Mouse (Mus musculus) liver, embryonic 12.5 days (tissue): ENCODE data around the gene Myh9. TPM values are rescaled to one million over a fixed set of nuclear protein-coding genes. Genes with fewer than 3 reads are reported as not detected.
"Not testable (repeated sequence)": the region's sequence is repeated elsewhere in the genome, so short reads cannot be mapped to it uniquely, and the experiment has no call there.

Experiments used
- ATAC-seq: fragments of 200-750 bp; cut with Nextera tagmentation; 2 replicates; pipeline ENCODE4 v1.8.0; 2017; ENCODE audit warnings: moderate number of reproducible peaks, mild to moderate bottlenecking, moderate library complexity
- H3K27ac ChIP-seq: fragments of 300-500 bp; sonication (generic); 2 replicates; pipeline ENCODE4 v1.5.1; 2016; ENCODE audit warnings: mild to moderate bottlenecking
- H3K27me3 ChIP-seq: fragments of 300-500 bp; sonication (generic); replicated peaks from 2 replicates; pipeline ENCODE4 v1.6.1; 2016; ENCODE audit warnings: mild to moderate bottlenecking, moderate library complexity
- H3K36me3 ChIP-seq: fragments of 300-500 bp; sonication (generic); 2 replicates; pipeline ENCODE4 v1.6.1; 2016; ENCODE audit warnings: mild to moderate bottlenecking, moderate library complexity
- H3K4me1 ChIP-seq: fragments of 300-500 bp; sonication (generic); 2 replicates; pipeline ENCODE4 v1.6.1; 2016
- H3K4me2 ChIP-seq: fragments of 300-500 bp; sonication (generic); 2 replicates; pipeline ENCODE4 v1.6.1; 2016; ENCODE audit warnings: mild to moderate bottlenecking, moderate library complexity
- H3K4me3 ChIP-seq: fragments of 300-500 bp; sonication (generic); 2 replicates; pipeline ENCODE4 v1.5.1; 2016; ENCODE audit warnings: mild to moderate bottlenecking, moderate library complexity
- H3K9ac ChIP-seq: fragments of 300-500 bp; sonication (generic); 2 replicates; pipeline ENCODE4 v1.6.1; 2016; ENCODE audit warnings: mild to moderate bottlenecking, moderate library complexity
- H3K9me3 ChIP-seq: fragments of 300-500 bp; sonication (generic); replicated peaks from 2 replicates; pipeline ENCODE4 v1.6.1; 2016; ENCODE audit warnings: mild to moderate bottlenecking, moderate library complexity
- WGBS: fragments of 180-500 bp; shearing (Covaris S2); methylation state at CpG from one replicate; pipeline ENCODE4 v1.1.7; 2016; ENCODE audit not compliant: insufficient replicate concordance; 5-methylcytosine and 5-hydroxymethylcytosine counted together
- polyA plus RNA-seq: library from polyadenylated mRNA; unstranded; fragments of >200 nt; fragmentation: Nextera tagmentation; extraction: Ambion mirVana; gene quantifications from 2 replicates; pipeline ENCODE4 v1.2.1, GENCODE M21; 2016

Myh9 gene
- polyA plus RNA-seq, 1 experiment from 2014 or later: 32.5 TPM

DNA sequence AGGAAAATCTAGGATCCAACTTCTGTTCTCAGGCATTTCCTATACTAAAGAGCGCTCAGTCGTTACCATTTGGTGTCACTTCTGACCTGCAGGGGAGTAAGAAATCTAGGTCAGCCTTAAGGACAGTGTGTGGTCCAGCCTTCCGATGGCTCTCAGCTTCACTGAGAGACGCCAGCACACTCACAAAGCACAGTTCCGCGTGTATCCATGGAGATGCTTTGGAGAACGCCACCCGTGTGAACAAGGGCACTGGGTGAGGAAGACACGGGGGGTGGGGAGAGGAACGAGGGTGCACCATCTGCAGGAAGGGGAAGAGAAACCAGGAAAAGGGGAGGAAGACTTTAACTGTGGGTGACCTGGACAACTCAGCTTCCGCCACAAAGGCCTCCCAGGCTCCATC, 89.5 kb downstream of the Myh9 start:
- Histone ChIP-seq H3K27me3 (0 out of 2 replicates have a peak, but pooled peaks cover 7% of the 10 kb centered on the region), H3K9me3 (peaks cover 6% of the 10 kb centered on the region), H3K4me2 (peak overlapping the region; percentile 85), H3K4me3 (peak overlapping the region; percentile 72), H3K36me3 (peaks cover 61% of the 10 kb centered on the region), H3K27ac (peak overlapping the region; percentile 89; the same call in 1 of the 2 replicates), H3K9ac (peak overlapping the region; percentile 83; the same call in 1 of the 2 replicates), H3K4me1 (peaks cover 75% of the 10 kb centered on the region)
- WGBS: 56% methylated on average over 11 of the region's 11 CpGs
- no peak for ATAC-seq

DNA sequence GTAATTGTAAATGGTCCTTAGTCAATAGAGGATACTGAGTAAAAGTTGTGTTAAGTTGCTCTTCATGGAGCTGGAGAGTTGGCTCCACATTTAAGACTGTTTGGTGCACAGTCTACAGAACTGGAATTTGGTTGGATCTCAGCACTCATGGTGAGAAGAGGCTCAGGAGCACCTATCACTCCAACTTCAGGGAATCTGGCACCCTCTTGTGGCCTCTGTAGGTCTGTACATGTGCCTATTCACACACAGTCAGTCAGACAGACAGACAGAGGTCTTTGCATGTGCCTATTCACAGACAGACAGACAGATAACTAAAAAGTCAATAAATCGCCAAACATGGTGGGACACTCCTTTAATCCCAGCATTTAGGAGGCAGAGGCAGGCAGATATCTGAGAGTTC, 91.5 kb downstream of the Myh9 start:
- Histone ChIP-seq H3K9me3 (peaks cover 6% of the 10 kb centered on the region), H3K9ac (no peak overlapping the region), H3K27ac (no peak overlapping the region), H3K36me3 (peaks cover 81% of the 10 kb centered on the region), H3K4me1 (peaks cover 56% of the 10 kb centered on the region), H3K4me2 (no peak overlapping the region), H3K27me3 (peaks cover 19% of the 10 kb centered on the region; the same call in 1 of the 2 replicates), H3K4me3 (no peak overlapping the region)
- 26% methylated on average over 1 of the region's 1 CpGs for WGBS
- no peak for ATAC-seq

DNA sequence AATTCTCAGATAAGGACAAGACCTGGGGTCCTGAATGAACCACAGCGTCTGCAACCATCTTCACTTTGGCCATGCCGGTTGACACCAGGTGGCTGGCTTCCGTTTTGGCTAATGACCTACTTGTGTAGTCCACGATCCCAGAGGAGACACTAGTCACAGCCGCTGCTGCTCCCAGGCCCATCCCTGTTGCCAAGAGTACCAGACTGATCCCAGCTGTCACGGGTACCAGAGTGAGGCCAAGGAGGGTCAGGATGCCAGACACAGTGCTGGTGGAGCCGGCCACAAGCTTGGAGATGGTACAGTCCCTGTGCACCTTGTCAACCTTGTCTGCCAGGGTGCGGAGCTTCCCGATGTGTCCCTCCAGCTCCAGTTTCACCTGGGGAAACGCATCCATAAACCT, 92.3 kb downstream of the Myh9 start:
- no peak overlapping the region for H3K9ac ChIP-seq
- no peak overlapping the region for H3K4me3 ChIP-seq
- H3K27me3 ChIP-seq: peaks cover 21% of the 10 kb centered on the region; the same call in 1 of the 2 replicates
- H3K36me3 ChIP-seq: peaks cover 89% of the 10 kb centered on the region
- H3K4me2 ChIP-seq: no peak overlapping the region
- H3K27ac ChIP-seq: no peak overlapping the region
- H3K9me3 ChIP-seq: peaks cover 6% of the 10 kb centered on the region
- H3K4me1 ChIP-seq: peaks cover 48% of the 10 kb centered on the region
- WGBS: 87% methylated on average over 10 of the region's 10 CpGs
- ATAC-seq: no peak

DNA sequence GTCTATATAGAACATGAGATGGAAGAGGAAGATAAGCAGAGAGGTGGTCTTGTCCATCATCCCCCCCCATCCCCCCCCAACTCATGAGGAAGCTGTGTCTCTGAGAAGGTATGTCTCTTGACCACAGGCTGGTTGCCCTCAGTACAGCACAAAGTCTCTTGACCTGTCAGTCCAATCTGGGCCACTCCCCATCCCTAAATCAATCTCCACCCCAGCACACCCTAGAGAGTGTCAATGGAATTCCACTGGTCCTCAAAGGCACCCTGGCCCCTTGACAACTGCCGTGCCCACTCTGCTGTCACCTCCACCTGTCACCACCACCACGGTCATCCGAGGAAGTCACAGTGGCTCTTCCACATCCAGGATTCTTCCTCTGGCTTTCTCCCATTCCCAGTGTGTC, 93.6 kb downstream of the Myh9 start:
- 87% methylated on average over 3 of the region's 3 CpGs for WGBS
- Histone ChIP-seq H3K27me3 (peaks cover 21% of the 10 kb centered on the region; the same call in 1 of the 2 replicates), H3K36me3 (peaks cover 88% of the 10 kb centered on the region), H3K9ac (no peak overlapping the region), H3K27ac (no peak overlapping the region), H3K4me3 (0 out of 2 replicates have a peak overlapping the region, but pooled peaks have one; percentile 5), H3K4me2 (0 out of 2 replicates have a peak overlapping the region, but pooled peaks have one; percentile 10), H3K9me3 (peaks cover 6% of the 10 kb centered on the region), H3K4me1 (peaks cover 43% of the 10 kb centered on the region)
- ATAC-seq: no peak

DNA sequence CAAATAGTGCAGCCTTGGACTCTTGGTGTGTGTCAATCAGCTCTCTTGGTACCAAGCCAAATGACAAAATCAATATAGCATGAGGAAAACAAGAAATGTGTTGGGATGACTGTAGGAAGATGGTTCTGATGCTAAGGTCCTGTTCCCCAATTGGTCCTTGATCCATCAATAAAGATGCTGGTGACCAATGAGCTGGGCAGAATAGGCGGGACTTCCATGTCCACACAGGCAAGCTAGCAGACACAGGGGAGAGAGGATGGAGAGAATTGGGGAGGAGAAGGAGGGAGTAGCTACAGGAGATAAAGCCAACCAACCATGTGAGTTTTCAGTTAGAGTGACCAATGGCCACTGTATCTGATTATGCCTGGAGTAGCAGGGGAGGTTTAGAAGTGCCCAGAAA, 95.6 kb downstream of the Myh9 start:
- peaks cover 6% of the 10 kb centered on the region for H3K9me3 ChIP-seq
- H3K27me3 ChIP-seq: peaks cover 14% of the 10 kb centered on the region; the same call in 1 of the 2 replicates
- no peak for ATAC-seq
- peaks cover 23% of the 10 kb centered on the region for H3K4me1 ChIP-seq
- 66% methylated on average over 1 of the region's 1 CpGs for WGBS
- no peak overlapping the region for H3K4me3 ChIP-seq
- no peak overlapping the region for H3K9ac ChIP-seq
- peaks cover 67% of the 10 kb centered on the region for H3K36me3 ChIP-seq
- no peak overlapping the region for H3K4me2 ChIP-seq
- no peak overlapping the region for H3K27ac ChIP-seq

DNA sequence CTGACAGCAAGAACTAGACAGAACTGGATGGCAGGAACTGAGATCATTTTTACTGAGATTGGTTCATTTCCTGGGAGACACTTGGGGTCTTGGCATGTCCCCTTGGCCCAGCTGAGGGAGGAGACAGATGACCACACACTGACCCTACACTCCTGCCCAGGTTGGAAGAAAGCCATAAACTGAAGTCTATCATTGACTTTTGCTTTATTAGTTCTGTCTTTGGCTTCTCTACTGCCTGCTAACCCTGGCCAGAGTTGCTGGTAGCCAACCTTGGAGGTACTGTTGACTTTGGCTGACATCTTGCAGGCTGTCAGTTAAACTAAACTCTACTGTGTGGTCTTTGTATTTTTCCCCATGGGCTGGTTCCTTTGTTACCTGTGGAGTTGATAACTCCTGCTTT, 96.9 kb downstream of the Myh9 start:
- no peak overlapping the region for H3K4me2 ChIP-seq
- no peak overlapping the region for H3K9ac ChIP-seq
- no peak for ATAC-seq
- H3K27ac ChIP-seq: no peak overlapping the region
- H3K9me3 ChIP-seq: peaks cover 6% of the 10 kb centered on the region
- H3K4me1 ChIP-seq: peaks cover 19% of the 10 kb centered on the region
- H3K36me3 ChIP-seq: peaks cover 54% of the 10 kb centered on the region
- H3K27me3 ChIP-seq: peaks cover 14% of the 10 kb centered on the region; the same call in 1 of the 2 replicates
- no peak overlapping the region for H3K4me3 ChIP-seq

DNA sequence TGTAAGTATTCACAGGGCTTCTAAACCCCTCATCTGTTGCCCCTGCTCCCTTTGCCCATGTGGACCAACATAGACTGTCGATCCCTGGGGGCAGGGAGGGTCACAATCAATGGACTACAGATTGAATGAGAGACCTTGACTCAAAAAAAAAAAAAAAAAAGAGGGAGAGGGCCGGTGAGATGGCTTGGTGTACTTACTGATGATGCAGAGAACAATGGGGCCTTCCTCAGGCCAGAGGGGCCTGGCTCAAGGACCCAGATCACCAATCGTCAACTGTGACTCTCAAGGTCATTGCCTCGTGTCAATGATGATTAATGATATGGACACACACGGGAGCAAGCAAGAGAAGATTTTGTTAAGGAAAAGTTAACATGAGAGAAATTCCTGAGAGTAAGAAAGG, 97.3 kb downstream of the Myh9 start:
- Histone ChIP-seq H3K36me3 (peaks cover 50% of the 10 kb centered on the region), H3K4me3 (no peak overlapping the region), H3K4me1 (peaks cover 19% of the 10 kb centered on the region), H3K27me3 (peaks cover 14% of the 10 kb centered on the region; the same call in 1 of the 2 replicates), H3K9ac (no peak overlapping the region), H3K4me2 (no peak overlapping the region), H3K27ac (no peak overlapping the region), H3K9me3 (peaks cover 4% of the 10 kb centered on the region)
- ATAC-seq: no peak
- WGBS: 40% methylated on average over 5 of the region's 5 CpGs

DNA sequence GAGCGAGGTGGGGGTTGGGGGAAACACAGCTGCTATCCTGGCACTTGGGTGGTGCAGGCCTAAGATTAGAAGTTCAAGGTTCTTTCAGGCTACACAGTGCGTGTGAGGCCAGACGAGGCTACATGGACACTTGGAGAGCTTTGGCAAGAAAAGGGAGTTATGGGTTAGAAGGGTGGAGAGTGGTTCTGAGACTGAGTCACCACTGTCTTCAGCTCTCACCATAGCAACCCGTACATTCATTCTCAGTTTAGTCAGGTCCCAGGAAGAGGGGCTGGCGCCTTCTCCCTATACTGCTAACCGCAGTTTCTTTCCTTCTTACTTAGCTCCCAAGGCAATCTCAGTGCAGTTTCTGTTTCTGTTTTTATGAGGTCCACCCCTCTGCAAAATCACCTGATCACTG, 100.4 kb downstream of the Myh9 start:
- peaks cover 19% of the 10 kb centered on the region for H3K36me3 ChIP-seq
- peaks cover 23% of the 10 kb centered on the region; the same call in 1 of the 2 replicates for H3K27me3 ChIP-seq
- H3K9me3 ChIP-seq, H3K4me1 ChIP-seq, H3K4me2 ChIP-seq, H3K4me3 ChIP-seq, ATAC-seq, H3K27ac ChIP-seq, H3K9ac ChIP-seq: not testable (repeated sequence)
- 70% methylated on average over 6 of the region's 6 CpGs for WGBS

DNA sequence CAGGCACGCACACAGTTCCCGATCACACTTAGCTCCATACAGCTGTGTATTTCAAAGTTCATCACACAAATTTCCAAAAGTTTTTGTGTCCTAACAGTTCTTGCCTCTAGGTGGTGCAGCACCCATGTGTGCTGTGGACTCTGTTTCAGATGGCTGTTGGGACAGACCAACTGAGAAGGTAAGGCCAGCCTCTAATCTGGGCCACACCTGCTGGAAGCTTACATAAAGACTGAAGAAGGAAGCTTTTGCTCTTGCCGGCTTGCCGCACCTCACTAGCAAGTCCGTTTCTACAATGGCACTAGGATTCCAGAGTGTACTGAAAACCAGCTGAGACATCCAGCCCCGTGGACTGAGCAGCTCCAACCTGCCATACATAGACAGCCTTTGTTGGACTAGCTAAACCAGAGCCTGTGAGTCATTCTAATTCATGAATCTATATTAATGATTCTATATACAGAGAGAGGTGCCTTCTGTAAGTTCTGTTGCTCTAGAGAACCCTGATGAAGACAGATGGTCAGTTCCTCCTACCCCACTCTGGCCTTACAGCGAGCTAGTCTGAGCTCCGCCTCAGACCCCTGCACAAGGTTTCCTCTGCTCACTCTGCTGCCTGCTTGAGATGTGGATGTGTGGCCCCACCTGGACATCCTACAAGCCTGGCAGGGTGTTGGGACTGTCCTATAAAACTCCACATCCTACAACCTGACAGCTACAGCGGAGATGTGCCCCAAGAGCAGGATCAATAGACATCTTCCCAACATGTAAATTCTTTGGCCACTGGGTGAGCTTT, 101.3 kb downstream of the Myh9 start:
- 64% methylated on average over 9 of the region's 9 CpGs for WGBS
- no peak overlapping the region for H3K4me3 ChIP-seq

DNA sequence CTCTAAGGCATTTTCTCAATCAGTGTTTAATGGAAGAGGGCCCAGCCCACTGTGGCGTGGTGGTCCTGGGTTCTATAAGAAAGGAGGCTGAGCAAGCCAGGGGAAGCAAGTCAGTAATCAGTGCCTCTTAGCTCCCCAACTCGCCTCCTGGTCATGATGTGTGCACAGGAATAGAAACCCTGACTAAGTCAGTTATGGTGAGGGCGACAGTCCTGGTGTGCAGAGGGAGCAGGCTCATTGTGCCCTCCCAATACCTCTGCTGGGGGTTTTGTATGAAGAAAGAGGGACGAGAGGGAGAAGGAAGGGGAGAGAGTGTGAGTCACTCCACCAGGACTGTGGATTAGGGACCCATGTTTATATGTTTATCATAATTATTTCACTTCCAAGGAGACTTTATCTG, 108.1 kb downstream of the Myh9 start:
- not testable (repeated sequence) for H3K27me3 ChIP-seq, H3K36me3 ChIP-seq, H3K9me3 ChIP-seq, H3K27ac ChIP-seq, H3K4me2 ChIP-seq, ATAC-seq, H3K4me3 ChIP-seq, H3K9ac ChIP-seq, H3K4me1 ChIP-seq
- WGBS: 32% methylated on average over 4 of the region's 4 CpGs

More for the DNA sequence above, 101.3 kb downstream of the Myh9 start:
- no peaks in the 10 kb centered on the region for H3K9me3 ChIP-seq
- peaks cover 17% of the 10 kb centered on the region; the same call in 1 of the 2 replicates for H3K27me3 ChIP-seq
- peaks cover 10% of the 10 kb centered on the region for H3K36me3 ChIP-seq
- no peak overlapping the region for H3K4me2 ChIP-seq
- ATAC-seq: 0 out of 2 replicates have a peak, but pooled peaks have one; percentile 37
- H3K4me1 ChIP-seq: no peaks in the 10 kb centered on the region
- no peak overlapping the region for H3K27ac ChIP-seq
- no peak overlapping the region for H3K9ac ChIP-seq

DNA sequence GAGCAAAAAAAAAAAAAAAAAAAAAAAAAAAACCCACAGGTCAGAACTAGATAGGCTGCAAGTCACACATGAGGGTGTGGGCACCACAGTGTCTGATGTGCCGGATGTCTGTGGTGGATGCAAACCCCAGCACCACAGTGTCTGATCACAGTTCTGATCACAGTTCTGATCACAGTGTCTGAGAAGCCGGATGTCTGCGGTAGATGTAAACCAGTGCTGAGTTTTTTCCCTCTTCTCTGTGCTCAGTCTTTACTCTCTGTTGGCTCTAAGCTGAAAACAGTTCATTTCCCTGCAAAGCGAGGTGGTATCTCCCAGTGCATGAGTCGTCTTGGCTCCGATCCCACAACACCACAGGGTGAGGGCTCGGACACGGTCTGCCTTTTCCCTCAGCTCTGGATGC, 108.6 kb downstream of the Myh9 start:
- H3K36me3 ChIP-seq, H3K4me3 ChIP-seq, ATAC-seq, H3K9me3 ChIP-seq, H3K27ac ChIP-seq, H3K9ac ChIP-seq, H3K4me1 ChIP-seq, H3K4me2 ChIP-seq, H3K27me3 ChIP-seq: not testable (repeated sequence)
- 47% methylated on average over 8 of the region's 8 CpGs for WGBS

DNA sequence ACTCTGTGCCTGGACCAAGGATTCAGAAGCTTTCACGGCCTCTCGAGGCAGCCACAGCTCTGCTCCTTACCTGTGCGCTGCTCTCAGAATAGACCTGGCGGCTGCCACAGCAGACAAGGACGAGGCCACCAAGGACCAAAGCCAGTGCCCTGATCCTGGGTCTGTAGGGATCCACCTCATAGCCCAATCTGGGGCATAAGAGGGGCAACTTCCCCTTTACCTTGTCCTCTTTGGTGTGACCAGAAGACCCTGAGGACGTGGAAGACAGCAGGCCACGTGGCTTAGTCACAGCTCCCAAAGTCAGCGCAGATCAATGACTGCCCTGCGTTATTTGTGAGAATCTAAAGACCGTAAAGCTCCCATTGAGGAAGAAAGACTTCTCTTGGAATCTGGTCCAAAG, 109.1 kb downstream of the Myh9 start:
- ATAC-seq, H3K9ac ChIP-seq, H3K36me3 ChIP-seq, H3K9me3 ChIP-seq, H3K4me1 ChIP-seq, H3K27me3 ChIP-seq, H3K27ac ChIP-seq, H3K4me2 ChIP-seq, H3K4me3 ChIP-seq: not testable (repeated sequence)
- WGBS: 56% methylated on average over 10 of the region's 10 CpGs
